Mouse (Mus musculus): Measurements from ENCODE around the gene Gm11562. TPM values are rescaled to one million over a fixed set of nuclear protein-coding genes. Genes with fewer than 3 reads are reported as not detected.
"Not testable (repeated sequence)": the region's sequence is repeated elsewhere in the genome, so short reads cannot be mapped to it uniquely, and the experiment has no call there.

Gene Gm11562
- polyA plus RNA-seq (2012; rRNA removed), result not detected in 2 replicates

- no peak for DNase-seq (ENCODE audit: low read depth)
These were observed at the start of gene Gm11562 for GRCm38 (mm10) chr11:99620335-99620734. Gene Gm11562, minus strand, starts transcription at chr11:99620435.

- DNase-seq (ENCODE audit: low read depth), result no peak
These were observed 45.6 kb upstream of the Gm11562 start, which contains the start of gene Krtap4-6 for GRCm38 (mm10) chr11:99665860-99666259. Gene Krtap4-6, minus strand, starts transcription at chr11:99665960.

GRCm38 (mm10) chr11:99662802-99663201 is 42.6 kb upstream of the Gm11562 start:
- DNase-seq (ENCODE audit: low read depth), result no peak

DNA sequence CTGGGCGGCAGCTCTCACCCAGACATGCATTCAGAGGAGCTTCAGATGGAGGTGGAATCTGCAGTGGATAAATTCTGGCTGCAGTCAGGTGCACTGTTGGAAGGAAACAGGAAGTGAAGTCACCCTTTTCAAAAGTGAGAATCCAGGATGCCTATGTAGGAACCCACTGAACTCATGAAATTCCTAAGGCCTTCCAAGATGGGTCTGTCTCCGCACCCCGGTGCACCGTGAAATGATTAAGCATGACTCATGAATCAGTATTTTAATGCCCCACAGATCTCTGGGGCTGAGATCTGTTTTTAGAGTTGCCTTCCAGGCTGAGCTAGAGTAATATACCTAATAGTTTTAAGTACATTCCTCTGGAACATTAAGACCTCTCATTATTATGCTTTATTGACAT is 39.0 kb upstream of the Gm11562 start:
- DNase-seq (ENCODE audit: low read depth), result no peak

DNA sequence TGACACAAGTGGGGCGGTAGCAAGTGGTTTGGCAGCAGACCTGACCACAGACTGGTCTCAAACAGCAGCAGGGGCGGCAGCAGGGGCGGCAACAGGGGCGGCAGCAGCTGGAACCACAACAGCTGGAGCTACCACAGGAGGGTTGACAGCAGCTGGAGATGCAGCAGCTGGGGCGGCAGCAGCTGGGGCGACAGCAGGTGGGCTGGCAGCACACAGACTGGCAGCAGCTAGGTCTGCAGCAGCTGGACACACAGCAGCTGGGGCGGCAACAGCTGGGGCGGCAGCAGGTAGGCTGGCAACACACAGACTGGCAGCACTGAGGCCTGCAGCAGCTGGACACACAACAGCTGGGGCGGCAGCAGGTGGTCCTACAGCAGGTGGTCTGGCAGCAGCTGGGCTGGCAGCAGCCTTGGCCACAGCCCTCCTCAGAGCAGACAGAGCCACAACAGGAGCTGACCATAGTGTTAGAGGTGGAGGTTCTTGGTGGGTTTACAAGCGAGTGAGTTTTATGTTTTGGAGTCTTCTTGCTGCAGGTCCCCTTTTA is 38.3 kb upstream of the Gm11562 start, which contains the start of gene Gm11563:
Gene Gm11563, minus strand, starts transcription at position 494 of the 544 bp plus-strand sequence.
- not testable (repeated sequence) for DNase-seq (ENCODE audit: low read depth)

- no peak for DNase-seq (ENCODE audit: low read depth)
These were observed 36.8 kb upstream of the Gm11562 start for GRCm38 (mm10) chr11:99657051-99657450.

- no peak for DNase-seq (ENCODE audit: low read depth)
These were observed 29.9 kb upstream of the Gm11562 start, which contains the start of gene Gm11555 for GRCm38 (mm10) chr11:99650136-99650535. Gene Gm11555, minus strand, starts transcription at chr11:99650236.

DNA sequence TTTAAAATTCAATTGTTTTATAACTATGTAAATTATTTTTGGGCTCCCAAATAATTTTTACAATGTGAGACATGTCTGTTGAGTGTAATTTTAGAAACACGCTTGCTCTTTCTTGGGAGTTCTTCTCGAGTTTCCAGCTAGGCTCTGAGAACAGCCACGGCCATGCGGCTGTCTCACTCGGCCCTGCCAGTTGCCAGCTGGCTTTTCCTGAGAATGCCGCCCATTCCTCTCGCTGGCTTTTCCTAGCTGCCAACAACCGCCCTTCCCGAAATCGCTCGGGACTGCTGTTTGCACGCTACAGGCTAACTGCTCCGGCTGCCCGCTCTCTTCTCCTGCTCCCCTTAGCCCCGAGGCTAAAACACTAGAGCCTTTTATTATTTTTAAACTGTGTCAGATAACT is 26.2 kb upstream of the Gm11562 start:
- no peak for DNase-seq (ENCODE audit: low read depth)

- DNase-seq (ENCODE audit: low read depth), result no peak
These were observed 24.1 kb upstream of the Gm11562 start for GRCm38 (mm10) chr11:99644351-99644750.

DNA sequence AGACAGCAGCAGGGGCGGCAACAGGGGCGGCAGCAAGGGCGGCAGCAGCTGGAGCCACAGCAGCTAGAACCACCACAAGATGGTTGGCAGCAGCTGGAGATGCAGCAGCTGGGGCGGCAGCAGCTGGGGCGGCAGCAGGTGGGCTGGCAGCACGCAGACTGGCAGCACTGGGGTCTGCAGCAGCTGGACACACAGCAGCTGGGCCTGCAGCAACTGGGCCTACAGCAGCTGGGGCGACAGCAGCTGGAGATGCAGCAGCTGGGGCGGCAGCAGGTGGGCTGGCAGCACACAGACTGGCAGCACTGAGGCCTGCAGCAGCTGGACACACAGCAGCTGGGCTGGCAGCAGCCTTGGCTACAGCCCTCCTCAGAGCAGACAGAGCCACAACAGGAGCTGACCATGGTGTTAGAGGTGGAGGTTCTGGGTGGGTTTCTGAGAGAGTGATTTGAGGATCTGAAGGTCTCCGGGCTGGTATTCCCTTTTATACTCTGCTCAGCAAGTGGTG is 23.5 kb upstream of the Gm11562 start, which contains the start of gene Krtap4-7:
Gene Krtap4-7, minus strand, starts transcription at position 455 of the 505 bp plus-strand sequence.
- DNase-seq (ENCODE audit: low read depth), result not testable (repeated sequence)

GRCm38 (mm10) chr11:99640926-99641325 is 20.7 kb upstream of the Gm11562 start:
- DNase-seq (ENCODE audit: low read depth), result no peak

GRCm38 (mm10) chr11:99637086-99637485 is 16.9 kb upstream of the Gm11562 start:
- no peak for DNase-seq (ENCODE audit: low read depth)

DNA sequence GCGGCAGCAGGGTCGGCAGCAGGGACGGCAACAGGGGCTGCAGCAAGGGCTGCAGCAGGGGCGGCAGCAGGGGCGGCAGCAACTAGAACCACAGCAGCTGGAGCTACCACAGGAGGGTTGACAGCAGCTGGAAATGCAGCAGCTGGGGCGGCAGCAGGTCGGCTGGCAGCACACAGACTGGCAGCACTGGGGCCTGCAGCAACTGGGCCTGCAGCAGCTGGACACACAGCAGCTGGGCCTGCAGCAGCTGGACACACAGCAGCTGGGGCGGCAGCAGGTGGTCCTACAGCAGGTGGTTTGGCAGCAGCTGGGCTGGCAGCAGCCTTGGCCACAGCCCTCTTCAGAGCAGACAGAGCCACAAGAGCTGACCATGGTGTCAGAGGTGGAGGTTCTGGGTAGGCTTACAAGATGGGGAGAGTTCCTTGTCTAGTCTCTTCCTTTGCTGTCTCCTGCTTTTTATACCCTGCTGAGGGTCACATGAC is 14.5 kb upstream of the Gm11562 start, which contains the start of gene Krtap4-2:
Gene Krtap4-2, minus strand, starts transcription at position 432 of the 482 bp plus-strand sequence.
- no peak for DNase-seq (ENCODE audit: low read depth)

DNA sequence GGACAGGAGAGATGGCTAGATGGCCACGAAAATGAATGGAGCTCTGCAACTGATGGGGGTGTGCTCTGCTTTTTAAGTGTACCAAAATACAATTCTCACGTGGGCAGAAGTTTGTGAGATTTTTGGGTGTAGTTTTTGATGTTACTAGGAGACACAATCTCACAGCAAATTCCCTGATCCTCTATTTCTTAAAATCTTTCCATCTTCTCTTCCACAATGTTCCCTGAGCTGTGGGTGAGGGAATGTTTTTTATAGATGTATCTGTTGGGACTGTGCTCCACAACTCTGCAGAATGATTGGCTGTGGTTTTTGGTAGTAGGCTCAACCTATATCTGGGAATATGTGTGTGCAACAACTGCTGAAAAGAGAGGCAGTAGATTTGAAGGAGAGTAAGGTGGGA is 13.1 kb upstream of the Gm11562 start:
- no peak for DNase-seq (ENCODE audit: low read depth)

- no peak for DNase-seq (ENCODE audit: low read depth)
These were observed 10.7 kb upstream of the Gm11562 start for GRCm38 (mm10) chr11:99630890-99631289.

DNA sequence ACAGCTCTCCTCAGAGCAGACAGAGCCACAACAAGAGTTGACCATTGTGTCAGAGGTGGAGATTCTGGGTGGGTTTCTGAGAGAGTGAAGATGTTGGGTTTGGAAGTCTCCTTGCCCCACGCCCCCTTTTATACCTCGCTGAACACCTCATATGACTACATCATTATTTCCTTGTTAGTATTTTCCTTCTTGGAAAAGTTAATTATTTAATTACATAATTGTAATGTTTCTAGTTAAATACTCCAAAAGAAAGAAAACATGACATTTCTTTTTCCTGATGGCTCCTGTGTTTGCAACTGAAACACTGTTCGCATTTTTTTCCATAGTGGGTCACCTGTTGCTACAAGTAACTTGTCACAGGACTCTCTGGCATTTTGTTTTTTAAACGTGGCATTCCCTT is 7.9 kb upstream of the Gm11562 start, which contains the start of gene Krtap4-1:
Gene Krtap4-1, minus strand, starts transcription at position 101 of the 400 bp plus-strand sequence.
- DNase-seq (ENCODE audit: low read depth), result no peak

GRCm38 (mm10) chr11:99614796-99615363 is 5.4 kb downstream of the Gm11562 start, which contains the start of gene Krtap2-4:
Gene Krtap2-4, minus strand, starts transcription at chr11:99614846.
- DNase-seq (ENCODE audit: low read depth), result no peak

GRCm38 (mm10) chr11:99610089-99610488 is 10.1 kb downstream of the Gm11562 start, which contains the start of gene Gm11937:
Gene Gm11937, minus strand, starts transcription at chr11:99610189.
- not testable (repeated sequence) for DNase-seq (ENCODE audit: low read depth)

- DNase-seq (ENCODE audit: low read depth), result no peak
These were observed 11.1 kb downstream of the Gm11562 start for GRCm38 (mm10) chr11:99609126-99609525.

- DNase-seq (ENCODE audit: low read depth), result not testable (repeated sequence)
These were observed 17.0 kb downstream of the Gm11562 start, which contains the start of gene Gm11938 for GRCm38 (mm10) chr11:99603208-99603607. Gene Gm11938, minus strand, starts transcription at chr11:99603308.

DNA sequence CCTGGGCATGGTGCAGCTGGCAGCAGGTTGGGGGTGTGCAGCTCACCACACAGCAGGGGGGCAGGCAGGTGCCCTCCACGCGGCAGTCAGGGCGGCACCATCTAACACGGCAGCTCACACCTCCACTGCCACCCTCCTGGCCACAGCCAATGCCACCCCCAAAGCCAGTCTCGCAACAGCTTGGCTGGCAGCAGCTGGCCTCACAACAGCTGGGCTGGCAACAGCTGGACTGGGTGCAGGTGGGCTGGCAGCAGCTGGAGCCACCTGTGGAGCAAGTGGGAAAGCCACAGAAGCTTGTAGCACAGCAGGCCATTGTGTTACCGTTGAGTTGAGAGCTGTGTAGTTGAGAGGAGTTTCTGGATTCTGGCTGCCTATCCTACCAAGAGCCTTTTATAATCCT is 22.5 kb downstream of the Gm11562 start, which contains the start of gene Krtap9-3:
Gene Krtap9-3, minus strand, starts transcription at position 364 of the 400 bp plus-strand sequence.
- DNase-seq (ENCODE audit: low read depth), result not testable (repeated sequence)

GRCm38 (mm10) chr11:99590981-99591380 is 29.3 kb downstream of the Gm11562 start, which contains the start of gene Krtap1-3:
Gene Krtap1-3, minus strand, starts transcription at chr11:99591339.
- DNase-seq (ENCODE audit: low read depth), result no peak

All from gonadal fat pad, adult 2 months (tissue).